Mouse (Mus musculus): ENCODE data around the gene Caap1.
A peak's percentile ranks its signal among the peaks of the same experiment; 100 is the strongest.

Gene Caap1

DNA sequence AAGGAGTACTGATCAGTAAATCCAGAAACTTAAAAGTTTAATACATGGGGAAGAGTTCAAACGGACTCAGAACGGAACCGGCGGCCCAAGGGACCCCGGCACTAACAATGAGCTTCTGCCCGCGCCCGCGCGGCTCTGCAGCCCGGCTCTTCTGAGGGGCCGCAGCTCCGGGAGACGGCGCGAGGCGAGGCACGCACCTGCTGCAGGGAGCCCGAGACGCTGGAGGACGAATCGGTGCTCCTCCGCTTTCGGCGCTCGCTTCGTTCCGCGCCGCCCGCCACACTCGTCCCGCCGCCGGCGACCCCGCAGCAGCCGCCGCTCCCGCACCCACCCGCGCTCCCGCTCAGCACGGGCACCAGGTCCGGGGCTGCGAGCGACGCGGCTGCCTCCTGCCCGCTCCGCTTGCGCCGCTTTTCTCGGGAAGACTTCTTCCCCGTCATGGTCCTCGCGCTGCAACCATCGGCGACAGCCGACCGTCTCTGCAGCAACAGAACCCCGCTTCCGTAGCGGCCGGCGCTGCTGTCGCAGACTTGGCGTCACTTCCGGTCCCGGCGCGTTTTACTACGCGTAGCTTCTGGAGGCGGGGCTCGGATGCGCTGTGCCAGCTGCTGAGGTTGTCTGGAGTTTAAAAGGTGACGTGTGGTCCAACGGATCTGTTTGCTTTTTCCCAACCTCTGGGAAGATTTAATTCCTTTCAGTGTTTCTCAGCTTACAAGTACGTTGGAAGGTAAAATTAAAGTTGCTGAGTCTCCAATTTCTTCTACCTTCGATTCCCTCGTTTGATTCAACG is at the start of gene Caap1, which contains the start of gene Gm10306:
Gene Caap1 (minus strand): TSS at position 532 of the 790 bp plus-strand sequence.
Gene Gm10306 (plus strand): TSS at position 282 of the 790 bp plus-strand sequence.
- DNase-seq = peak; percentile 97

DNA sequence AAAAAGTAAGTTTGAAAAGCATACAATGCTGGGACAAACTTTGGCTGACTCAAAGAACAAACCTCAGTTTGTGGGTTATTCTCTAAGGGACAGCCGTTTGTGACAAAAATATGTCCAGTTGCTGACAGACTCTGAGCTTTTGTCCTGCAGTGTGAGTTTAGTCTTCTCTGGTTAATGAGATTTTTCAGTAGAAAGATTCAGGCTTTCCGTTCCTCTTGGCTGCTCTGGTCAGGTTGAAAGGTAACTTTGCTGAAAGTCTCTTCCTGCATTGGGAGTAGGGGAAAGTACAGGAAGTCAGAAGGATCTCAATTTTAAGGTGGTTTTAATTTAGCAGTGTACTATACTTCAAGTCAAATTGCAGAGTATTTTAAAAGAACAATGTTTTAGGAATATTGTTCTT is 49.0 kb upstream of the Caap1 start:
- DNase-seq = no peak

DNA sequence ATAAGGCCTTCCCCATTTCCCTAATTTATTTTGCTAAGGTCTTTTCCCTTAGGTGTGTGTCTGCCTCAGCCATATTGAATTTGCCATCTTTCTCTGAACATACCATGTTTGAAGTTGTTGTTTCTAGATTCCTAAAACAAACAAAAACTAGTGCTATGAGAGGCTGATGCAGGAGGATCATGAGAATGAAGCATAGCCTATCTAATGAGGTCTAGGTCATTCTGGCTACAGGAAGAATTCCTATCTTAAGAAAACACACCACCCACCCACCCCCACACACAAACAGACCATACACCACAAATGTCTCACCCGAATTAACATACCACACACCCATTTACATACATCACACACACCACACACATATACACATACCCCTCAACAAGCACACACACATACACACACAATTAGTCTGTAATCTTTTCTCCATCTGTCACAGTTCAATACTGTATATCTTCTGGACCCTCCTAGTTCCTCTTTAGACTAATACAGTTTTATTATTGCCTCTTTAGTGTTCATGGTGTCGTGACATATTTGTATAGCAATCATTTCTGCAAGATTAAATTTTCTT is 47.9 kb upstream of the Caap1 start:
- DNase-seq = no peak

DNA sequence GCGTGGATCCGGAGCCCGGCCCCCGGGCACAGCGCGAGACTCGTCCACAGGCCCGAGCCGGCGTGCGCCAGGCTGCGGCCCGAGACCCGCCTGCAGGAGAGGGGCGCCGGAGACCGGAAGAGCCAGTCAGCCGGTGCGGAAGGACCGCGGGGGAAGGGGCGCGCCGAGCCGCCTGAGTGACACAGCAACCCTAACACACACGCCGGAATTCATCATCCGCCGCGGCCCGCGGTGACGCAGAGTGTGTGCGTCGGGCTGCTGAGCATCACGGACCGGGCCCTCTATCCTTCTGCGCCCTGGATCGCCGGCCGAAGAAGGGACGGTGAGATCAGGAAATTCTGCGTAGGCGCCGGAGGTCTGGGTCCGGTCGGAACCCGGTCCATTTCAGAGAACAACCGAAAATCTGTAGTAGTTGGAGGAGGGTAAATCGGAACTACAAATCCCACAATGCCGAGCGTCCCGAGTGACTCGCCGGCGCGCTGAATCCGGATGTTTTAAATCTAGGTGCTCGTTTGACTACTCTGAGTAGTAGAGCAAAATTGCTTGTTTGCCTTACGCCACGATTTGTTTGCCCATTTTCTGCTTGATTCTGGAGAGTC is 46.5 kb upstream of the Caap1 start, which contains the start of gene Plaa:
Gene Plaa (minus strand): TSS at position 214 of the 599 bp plus-strand sequence.
- peak; percentile 92 for DNase-seq

DNA sequence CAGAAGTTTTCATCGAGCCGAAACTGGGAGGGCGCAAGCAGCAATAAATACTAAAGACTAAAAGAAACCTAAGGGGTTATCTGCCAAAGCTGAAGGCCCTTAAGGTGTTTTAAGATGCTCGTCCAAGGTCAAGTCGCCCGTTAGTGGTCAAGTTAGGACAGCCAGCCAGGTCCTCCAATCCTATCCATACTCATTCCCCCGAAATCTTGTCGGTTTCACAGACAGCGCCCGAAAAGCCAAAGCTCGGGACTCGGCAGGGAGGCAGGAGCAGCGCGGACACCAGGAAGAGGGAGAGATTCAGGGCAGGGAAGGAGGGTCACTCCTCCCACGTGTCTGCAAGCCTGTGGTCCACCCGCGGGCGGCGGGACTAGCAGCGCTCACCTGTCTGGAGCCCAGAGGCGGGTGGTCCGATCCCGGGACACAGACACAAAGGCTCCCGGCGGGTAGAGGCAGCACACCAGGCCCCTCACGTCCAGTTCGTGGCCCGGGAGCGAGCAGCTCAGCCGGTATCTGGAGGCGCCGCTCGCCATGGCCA is 46.0 kb upstream of the Caap1 start:
- DNase-seq = no peak

DNA sequence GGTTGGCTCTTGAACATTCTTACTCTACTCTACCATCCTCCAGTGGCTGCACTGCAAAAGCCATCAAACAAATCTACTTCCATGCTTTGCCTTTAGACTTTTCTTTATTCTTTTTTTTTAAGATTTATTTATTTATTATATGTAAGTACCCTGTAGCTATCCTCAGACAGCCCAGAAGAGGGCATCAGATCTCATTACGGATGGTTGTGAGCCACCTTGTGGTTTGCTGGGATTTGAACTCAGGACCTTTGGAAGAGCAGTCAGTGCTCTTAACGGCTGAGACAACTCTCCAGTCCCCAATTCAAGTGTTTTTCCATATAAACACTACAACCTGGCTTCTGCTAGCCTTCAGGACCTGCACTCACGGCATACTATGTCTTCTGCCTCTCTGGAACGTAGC is 44.8 kb upstream of the Caap1 start:
- DNase-seq = peak; percentile 27

DNA sequence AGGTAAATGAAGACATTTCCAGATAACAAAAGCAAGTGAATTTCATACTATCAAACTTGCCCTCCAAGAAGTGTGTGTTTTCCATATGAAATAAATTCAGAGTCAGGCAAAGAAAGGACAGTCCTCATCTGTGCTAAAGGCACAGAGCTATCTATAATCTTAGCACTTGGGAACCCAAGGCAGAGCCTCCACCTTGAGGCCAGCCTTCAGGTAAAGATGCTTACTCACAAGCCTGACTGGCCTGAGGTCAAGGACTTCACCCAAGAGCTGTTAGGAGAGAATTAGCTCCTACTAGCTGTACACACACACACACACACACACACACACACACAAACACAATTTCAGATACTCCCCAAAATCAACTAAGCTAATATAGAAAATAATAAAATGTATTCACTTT is 36.1 kb upstream of the Caap1 start:
- DNase-seq = no peak

DNA sequence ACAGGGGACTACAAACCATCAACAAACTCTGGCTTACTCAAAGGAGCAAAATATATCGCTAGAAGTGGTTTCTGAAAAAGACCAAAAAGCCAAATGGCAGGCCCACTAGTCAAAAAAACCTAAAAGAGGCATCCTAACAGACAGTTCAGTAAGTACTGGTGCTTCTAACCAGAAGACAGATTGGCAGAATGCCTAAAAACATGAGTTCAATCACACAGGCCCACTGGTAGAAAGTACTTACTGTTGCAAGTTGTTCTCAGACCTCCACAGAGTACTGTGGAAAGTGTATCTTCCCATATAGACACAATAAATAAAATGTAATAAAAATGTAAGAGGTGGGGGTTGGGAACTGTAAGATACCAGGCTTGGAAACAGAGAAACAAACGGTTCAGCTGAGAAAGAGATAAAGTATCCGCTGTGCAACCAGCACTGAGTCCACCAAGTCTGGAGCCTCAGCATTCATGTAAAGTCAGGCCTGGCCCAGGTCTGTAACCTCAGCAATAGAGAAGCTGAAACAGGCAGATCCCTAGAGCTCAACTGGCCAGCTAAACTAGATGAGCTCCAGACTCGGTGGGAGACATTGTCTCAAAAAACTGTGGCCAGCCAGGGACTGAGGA is 35.3 kb upstream of the Caap1 start:
- DNase-seq = no peak

DNA sequence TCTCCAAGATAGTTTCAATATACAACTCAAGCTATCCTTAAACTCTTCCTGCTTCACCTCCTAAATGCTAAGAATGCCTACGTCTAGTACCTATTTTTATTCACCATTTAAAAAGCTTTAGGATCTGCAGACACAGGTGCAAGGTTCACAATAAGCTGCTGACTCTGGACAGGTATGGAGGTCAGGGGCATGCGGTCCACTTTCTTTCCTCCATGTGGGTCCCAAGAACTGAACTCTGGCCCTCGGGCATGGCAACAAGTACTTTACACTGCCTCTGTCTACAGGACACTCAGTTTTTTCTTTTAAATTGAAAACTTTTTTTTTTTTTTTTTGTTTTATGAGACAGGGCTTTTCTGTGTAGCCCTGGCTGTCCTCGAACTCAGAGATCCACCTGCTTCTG is 16.1 kb upstream of the Caap1 start:
- DNase-seq = no peak

DNA sequence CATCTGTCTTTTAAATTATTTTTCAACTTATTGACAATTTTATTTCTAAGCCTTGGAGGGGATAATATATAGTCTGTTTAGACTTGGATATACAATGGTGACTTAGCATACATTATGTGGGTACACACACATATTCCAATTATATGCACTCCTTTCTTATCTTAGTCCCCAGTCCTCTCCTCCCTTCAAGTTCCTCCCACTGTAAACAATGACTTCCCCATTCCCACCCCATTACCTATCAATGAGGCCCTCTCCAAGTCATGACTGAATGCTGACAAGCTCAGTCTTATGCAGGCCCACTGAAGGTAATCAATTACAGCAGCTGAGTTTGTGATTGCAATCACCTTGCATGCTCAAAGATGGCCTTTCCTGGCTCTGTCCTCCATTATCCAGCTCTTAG is 7.7 kb upstream of the Caap1 start:
- no peak for DNase-seq

DNA sequence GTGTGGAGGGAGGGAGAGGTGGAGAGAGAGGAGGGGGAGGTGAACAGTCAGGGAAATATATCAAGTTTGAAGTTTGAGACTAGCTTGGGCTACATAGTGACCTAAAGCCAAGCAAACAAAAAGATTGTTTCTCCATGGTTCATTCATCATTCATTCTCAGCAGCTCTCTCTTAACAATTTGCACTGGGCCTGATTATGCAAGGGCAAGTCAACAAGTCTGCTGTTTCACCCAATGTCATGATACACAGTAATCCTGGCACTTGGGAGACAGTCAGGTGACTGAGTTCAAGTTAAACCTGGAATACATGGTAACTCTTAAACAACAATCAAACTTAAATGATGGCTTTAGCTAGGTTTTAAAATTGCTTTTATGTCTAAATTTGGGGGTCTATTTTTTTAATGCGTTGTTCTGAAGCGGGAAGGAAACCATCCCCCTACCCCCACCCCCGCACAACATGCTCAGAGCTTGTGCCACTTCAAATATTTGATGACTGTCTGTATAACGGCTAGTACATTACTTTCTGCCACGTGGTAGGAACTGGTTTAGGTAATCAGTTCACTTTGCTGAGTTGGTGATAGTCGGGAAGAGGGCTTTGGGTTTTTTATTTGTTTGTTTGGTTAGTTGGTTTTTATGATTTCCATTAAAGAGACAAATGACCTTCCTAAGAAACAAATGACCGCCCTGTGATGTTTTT is 5.5 kb upstream of the Caap1 start:
- DNase-seq = no peak

DNA sequence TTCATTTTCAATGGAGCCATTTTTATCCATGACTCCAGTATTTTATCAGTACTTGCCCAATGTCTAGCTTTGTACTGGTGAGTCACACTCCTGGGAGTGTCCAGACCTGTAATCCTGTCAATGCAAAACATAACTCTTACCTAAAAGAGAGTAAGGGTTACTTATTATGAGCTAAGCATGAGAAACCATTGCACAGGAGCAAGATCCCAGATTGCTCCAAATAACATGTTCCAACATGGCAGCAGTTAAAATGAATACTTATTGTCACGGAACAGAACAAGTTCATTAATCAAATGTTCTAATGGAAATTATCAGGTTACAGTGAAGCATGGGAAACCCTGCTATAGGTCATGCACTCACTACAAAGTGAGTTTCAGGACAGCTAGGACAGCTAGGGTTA is 3.7 kb upstream of the Caap1 start:
- DNase-seq = no peak

DNA sequence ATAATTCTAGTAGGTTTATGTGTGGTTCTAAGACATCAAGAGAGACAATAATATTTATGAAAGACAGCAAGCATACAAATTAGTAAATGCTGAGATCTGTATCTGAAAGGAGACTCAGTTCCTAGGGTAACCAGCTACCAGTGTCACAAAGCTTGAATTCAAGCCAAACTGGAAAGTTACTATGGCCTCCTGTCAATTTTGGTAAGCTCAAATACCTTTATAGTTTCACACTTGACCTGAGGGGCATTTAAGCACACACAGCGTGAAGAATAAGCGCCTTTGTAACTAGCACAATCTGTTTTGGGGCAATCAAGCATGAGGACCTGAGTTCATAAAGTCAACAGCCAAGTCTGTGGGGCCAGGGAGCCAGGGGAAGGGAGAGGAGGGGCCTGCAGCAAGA is 2.7 kb upstream of the Caap1 start:
- no peak for DNase-seq

DNA sequence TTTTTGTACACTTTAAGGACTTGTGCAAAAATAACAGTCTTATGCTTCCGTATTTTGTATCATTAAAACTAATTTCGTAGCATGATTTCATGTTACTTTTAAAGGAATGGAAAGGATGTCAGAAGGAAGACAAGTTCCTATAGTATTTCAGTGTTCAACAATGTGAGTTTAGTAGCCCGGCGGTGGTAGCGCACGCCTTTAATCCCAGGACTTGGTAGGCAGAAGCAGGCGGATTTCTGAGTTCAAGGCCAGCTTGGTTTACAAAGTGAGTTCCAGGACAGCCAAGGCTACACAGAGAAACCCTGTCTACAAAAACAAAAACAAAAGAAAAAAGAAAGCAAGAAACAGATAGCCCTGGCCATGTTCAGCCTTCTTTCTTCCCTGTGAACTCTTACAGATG is 549 bp upstream of the Caap1 start:
- peak; percentile 15 for DNase-seq

DNA sequence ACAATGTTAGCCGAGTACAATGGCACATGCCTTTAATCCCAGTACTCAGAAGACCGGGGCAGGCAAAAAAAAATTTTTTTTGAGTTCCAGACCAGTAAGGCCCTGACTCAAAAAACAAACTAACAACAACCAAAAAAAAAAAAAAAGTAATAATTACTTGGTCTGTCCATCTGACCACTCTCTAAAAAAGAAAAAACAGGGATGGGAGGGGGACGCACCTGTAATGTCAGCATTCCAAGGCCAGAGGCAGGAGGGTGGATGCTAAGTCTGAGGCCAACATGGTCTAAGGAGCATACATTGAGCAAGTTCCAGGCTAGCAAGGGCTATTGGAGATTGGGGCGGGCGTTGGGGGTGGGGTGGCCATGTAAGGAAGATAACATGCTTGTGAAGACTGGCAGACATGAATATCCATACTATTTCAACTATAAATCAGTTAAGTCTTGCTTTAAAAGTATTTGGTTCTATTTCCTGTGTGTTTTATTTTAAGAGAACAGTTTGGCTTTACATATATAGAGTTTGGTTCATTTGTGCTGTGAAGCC is 1.6 kb downstream of the Caap1 start:
- no peak for DNase-seq

DNA sequence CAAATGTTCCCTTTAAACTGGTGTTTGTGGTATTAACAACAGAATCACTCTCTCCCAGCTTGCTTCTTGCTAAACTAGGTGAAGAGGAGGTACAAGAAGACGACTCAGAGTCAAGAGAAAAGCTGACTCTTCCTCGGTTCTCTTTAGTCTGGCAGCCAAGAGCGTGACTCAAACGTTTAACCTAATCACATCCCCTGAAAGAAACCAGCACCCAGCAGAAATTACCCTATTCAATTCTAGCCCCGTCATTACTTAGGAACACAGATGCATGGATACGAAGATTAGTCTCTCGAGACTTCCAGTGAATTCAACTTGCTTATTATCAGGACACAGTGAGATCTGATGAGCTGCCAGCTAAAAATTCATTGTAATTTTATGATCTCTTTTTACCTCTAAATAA is 12.3 kb downstream of the Caap1 start:
- DNase-seq = no peak

DNA sequence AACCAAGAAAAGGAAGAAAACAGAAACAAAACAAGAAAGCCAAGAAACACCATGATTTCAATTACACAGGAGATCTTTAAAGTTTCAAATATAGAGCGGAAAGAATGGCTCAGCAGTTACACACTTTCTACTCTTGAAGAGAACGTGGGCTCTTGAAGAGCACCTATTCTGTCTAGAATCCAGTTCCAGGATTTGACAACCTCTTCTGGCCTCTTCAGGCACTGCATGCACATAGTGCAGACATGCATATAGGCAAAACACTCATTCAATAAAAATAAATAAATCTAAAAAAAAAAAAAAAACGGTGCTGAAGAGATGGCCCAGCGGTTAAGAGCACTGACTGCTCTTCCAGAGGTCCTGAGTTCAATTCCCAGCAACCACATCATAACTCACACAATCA is 13.6 kb downstream of the Caap1 start:
- peak; percentile 27 for DNase-seq

DNA sequence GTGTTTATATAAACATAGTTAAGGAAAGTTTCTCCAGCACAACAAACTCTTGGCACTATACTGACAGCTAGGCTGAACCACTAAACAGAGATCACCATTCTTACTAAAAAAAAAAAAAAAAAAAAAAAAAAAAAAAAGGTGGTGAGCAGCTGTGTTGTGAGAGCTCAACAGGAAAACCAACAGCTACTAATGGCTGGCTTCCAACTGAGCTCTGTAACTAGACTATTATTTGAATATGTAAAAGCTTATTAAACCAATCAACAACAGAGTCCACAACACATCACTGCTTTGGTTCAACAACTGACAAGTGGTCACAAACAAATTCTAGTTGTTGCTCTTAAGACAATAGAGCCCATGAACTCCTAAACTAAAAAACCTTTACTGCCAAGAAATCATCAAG is 23.4 kb downstream of the Caap1 start:
- DNase-seq = no peak

DNA sequence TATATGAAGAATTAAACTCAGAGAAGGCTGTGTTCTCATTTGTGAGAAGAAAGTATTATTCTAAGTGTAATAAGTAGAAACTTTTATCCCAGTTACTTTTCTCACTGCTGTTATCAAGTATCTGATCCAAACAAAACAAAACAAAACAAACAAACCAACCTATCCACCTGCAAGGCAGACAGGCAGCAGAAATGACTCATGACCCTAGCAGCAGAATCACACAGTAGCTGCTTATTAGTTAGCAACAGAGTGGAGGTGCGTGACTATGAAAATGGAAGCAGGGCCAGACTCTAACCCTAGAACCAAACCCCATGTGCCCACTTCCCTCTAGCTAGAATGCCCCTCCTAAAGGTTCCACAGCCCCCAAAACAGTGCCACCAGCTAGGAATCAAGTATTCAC is 27.1 kb downstream of the Caap1 start:
- DNase-seq = no peak

DNA sequence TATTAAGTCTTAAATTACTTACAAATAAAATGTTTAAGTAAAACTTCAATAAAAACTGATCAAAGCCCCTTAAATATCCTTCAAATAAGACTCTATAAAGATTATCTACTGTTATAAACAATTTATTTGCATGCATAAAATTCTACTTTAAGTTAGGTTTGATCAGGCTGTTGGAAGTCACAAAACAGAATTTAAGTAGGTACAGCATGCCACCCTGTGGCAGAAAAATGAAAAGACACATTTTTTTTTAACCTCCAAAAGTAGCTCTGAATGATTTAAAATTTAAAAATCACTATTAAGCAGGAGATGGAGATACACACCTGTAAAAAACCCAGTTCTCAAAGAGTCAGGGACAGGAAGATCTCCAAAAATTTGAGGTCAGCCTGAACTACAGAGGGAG is 33.3 kb downstream of the Caap1 start:
- DNase-seq = no peak

DNA sequence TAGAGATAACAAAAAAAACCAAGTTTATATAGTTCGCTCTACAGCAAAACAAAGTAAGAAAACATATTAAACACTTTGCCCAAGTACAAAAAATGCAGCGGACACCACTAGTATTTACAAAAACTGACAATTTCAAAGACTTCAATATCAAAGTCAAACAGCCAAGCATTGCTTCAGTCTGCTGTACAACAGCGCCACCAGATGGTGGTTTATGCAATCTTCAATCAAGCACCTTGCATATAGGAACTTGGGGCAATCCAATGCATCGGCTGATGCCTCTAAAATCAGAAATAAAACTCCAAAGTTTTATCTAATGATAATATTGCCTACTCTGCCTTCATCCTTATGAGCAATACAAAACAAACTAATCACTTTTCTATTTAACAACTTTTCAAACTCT is 39.0 kb downstream of the Caap1 start:
- DNase-seq = peak; percentile 69

DNA sequence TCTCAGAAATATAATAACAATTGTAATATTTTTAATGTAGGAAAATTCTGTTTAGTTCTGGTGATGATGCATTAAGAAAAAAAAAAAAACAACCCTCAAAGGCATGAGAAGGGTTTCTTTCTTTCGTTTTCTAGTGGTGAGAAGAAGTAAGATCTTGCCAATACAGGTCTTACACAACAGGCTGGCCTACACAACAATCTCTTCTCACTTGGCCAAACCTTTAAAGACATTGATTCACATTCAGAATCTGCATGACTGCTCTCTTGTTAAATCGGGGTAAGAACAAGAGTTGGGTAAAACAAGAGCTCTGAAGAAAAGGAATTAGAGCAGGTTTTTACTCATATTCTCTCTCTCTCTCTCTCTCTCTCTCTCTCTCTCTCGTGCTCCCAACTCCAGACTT is 41.2 kb downstream of the Caap1 start:
- no peak for DNase-seq
